Mouse (Mus musculus) monocyte, adult 5-6 weeks (primary cell): ENCODE measurements around the gene Tmem174. TPM values are rescaled to one million over a fixed set of nuclear protein-coding genes. Genes with fewer than 3 reads are reported as not detected.

Experiments
- ATAC-seq: fragments of 153-309, 156-312 bp; replicated peaks from 2 replicates; pipeline ENCODE4 v1.8.0; 2017; ENCODE audit warnings: mild to moderate bottlenecking; ENCODE audit not compliant: low TSS enrichment, insufficient number of reproducible peaks, severe bottlenecking, poor library complexity, low FRiP score
- total RNA-seq: library from RNA; stranded (forward); fragments of 200-1000, 200-491, 200-594 nt; gene quantifications from 3 replicates; pipeline ENCODE4 v1.2.3, GENCODE M21; 2017

Tmem174 gene
- total RNA-seq, result not detected in 3 replicates

DNA sequence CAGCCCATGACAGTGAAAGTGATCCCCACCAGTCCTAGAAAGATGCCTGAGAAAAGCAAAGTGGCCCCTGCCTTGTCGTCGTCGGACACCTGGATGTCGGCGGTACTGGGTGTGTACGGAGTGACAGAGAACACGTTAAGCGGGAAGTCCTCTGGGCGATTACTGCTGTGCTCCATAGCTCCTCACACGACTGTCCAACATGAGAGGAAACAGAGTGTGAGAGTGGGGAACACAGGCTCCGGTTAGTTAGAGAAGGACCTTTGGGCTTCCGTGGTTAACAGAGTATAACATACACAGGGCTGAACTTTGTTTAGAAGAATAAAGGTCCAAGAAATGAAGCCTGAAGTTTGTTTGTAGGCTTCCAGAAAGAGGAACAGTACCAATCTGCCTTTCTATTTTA lies at the start of gene Tmem174:
Gene Tmem174, minus strand, starts transcription at position 266 of the 400 bp plus-strand sequence.
- ATAC-seq, result no peak

DNA sequence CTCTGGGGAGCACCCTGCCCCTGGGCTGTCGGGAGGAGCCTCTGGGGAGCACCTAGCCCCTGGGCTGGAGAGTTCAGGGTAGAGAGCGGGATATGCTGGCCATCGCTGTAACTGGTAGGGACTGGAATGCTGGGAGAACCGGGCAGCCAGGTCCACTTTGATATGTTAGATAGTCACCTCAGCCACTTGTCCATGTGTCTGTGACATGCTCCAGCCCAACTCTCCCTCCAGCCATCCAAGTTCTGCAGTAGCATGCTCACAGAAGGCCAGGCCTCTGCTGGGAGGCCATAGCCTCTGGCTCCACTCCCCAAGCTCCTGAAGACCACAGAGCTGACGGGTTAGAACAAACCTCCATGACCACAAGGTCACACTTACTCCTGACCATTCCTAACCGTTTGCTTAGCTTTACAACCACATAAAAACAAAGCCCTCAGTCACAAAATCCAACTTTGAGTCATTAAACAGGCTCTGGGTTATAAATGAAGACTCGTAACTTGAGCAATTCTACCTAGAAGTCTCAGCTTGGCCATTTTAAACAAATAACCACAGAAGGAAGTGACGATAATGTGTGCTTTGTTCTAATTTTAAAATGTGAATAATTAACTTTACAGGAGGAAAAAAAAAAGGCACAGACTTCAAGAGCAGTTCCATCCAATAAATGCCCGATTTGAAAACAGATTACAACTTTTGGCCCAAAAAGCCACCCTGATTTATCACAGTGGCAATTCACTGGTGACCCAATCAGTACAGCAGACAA lies 47.1 kb upstream of the Tmem174 start:
- no peak for ATAC-seq

DNA sequence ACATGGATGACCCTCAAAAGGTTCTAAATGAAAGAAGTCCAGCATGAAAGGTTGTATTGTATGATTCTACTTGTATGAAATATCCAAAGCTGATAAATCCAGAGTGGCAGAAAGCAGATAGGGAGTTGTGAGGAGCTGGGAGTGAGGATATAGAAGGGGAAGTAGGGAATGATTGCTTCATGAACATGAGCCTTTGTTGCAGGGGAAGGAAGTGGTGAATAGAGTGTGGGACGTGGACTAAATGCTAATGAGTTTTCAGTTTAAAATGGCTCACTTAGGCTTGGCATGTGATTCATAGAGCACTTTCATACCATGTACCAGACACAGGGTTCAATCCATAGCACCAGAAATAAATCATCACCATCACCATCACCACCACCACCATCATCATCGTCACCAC lies 46.2 kb upstream of the Tmem174 start:
- ATAC-seq, result no peak

DNA sequence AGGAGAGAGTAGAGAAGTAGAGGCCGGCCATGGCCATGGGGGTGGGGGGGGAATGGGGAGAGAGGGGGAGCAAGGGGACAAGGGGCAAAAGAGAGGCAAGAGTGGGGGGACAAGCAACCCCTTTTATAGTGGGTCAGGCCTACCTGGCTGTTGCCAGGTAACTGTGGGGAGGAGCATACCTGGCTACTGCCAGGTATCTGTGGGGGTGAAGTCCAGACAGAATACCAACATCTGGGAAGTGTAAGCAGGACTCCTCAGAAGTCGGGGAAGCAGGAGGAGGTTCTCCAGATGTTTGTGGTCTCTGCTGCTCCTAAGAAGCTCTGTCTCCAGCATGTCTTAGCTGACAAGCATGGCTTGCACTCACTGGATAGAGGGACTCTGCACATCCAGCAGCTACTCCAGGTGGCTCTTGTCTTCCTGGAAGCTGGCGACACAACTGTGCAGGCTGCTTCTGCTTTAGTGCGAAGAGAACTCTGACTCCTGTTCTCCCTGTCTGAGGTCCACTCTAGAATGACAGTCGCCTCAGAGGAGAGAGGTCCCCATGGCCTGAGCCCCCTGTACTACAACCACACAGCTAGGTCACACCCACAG lies 43.4 kb upstream of the Tmem174 start:
- ATAC-seq, result 0 out of 2 replicates have a peak, but pooled peaks have one; percentile 10

DNA sequence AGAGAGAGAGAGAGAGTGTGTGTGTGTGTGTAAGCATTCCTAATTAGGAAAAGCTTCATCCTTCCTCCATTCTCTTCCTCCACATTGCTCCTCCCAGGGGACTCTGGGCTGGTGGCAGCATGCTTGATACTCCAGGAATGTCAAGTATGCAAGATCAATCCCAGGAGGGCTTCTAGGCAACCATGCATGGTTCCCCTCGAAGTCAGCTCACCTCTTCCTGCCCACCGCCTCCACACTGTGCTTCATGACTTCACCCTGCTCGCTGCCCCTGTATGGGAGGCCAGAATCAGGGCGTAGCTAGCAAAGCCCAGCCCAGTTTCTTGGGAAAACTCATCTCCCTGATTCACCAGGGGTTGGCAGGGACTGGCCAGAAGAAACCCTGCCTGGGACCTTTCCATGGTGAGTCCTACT lies 42.4 kb upstream of the Tmem174 start:
- ATAC-seq, result no peak

DNA sequence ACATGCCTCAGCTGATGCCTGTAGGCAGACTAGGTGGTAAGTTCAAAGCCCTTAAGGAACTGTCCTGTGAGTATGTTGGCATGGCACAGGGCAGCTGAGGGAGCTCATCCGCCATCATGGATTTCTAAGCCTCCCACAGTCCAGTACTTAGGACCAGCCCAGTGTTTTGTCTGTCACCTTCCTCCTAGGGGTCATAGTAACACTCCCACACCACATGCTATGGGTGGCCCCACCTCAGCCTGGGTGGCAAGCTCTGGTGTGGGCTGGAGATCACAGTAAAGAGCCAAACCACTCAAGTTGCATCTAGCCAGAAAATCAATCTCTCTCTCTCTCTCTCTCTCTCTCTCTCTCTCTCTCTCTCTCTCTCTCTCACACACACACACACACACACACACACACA lies 42.0 kb upstream of the Tmem174 start:
- ATAC-seq, result no peak

DNA sequence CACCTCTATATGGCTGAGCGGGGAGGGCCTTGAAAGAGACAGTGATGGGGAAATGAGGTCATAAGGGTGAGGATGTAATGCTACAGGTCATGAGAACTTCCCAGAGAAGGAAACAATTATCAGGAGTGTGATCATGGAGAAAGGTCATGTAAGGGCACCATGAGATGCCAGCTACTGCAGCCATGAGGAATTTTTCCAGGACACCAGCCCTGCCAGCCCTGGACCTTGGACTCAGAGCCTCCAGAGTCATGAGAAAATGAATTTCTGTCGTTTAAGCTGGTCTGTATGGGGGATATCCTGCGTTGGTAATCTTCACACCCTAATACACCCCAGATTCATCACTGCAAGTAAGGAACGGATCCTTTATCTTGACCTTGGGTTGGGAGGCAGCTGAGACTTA lies 36.7 kb upstream of the Tmem174 start:
- no peak for ATAC-seq

DNA sequence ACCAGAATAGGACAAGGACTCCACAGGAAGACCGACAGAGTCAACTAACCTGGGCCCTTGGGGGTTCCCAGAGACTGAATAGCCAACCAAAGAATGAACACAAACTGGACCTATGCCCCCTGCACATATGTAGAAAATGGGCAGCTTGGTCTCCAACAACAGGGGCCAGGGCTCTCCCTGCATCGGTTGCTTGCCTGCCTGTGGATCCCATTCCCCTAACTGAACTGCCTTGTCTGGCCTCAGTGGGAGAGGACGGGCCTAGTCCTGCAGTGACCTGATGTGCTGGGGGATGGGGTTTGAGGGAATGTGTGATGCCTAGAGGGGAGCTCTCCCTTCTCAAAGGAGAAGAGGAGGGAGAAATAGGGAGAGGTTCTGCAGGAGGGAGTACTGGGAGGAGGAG lies 32.1 kb upstream of the Tmem174 start:
- ATAC-seq, result no peak

DNA sequence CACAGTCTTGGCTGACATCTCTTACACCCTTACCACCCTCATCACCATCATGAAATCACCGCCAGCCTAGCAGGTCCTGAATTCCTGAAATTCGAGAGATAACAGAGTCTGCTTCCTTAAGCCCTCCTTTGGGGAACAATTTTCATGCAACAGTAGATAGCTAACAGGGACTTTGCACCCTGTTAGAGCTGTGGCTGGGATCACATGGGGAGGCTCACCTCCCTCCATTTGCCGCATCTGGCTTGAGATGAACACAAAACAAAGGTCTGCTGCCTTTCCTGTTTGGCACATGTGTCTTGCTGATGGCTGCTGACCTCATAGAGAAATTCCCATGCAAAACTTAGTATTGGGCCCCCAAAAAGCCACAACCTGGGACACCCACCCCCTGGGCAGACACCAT lies 30.1 kb upstream of the Tmem174 start:
- no peak for ATAC-seq

DNA sequence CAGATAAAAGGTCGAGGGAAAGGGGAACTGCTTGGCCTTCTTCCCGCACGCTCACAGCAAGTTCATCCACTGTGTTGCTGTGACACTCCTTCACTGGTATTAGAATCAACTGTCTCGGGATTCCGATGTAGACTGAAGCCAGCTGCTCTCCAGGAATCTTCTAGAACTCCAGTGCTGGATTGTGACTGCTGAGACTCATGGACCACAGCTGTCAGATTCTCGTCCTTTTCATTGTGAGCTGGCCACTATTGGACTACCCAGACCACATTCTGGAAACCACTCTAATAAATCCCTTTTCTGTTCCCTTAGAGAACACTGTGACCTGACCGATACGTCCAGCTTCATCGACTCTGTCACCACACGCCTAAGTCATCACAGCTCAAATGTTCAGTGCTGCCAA lies 28.0 kb upstream of the Tmem174 start:
- ATAC-seq, result no peak

DNA sequence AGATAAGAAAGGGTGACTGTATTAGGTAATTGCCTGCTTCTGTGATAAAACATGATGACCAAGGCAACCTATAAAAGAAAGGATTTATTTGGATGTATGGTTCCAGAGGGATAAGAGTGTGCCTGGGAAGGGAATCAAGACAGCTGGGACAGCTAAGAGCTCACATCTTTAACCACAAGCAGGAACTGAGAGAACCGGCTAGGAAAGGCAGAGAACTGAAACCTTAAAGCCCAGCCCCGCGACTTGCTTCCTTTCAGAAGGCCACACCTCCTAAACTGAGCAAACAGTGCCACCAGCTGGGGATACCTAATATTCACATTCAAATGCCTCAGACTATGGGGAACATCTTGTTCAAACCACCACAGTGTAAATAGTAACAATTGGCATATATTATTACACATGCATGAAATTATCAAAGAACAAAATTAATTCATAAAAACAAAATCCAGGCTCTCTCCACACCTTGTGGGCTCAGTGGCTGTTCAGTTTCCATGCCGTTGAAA lies 25.0 kb upstream of the Tmem174 start:
- ATAC-seq, result no peak

DNA sequence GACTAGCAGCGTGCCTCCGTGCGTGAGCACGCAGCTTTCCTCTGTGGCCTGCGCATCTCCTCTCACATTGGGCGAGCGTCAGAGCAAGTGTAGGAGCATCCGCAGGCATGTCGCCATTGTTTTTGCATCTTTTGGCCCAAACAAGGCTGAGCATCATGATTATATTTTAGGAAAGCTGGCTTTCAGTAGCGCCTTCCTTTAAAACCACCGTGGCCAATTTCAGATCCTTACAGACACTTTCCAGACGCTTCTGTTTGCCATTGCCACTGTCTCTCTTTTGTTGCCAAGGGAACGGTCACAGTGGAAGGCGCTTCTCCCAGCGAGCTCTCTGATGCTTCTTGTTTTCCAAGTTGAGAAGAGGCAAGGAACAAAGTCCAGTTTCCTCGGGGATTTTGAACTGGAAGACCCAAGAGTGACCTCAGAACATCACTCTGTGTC lies 18.8 kb upstream of the Tmem174 start:
- ATAC-seq, result no peak

DNA sequence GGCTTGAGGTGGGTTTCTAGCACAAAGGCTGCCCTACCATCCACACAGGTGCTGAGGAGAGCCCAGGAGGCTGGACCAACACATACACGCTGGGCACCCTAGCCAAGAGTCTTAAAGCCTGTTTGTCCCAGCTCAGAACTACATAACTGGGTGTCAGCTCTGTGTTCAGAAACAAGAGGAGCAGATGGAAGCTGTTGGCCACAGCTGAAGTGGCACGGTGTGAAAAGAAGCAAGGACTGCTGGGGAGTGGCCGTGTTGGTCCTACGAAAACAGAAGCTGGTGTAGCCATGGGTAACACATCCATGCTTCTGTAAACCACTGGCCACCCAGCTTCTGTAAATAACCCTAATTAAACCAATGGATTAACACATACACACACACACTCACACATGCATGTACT lies 18.1 kb upstream of the Tmem174 start:
- no peak for ATAC-seq

DNA sequence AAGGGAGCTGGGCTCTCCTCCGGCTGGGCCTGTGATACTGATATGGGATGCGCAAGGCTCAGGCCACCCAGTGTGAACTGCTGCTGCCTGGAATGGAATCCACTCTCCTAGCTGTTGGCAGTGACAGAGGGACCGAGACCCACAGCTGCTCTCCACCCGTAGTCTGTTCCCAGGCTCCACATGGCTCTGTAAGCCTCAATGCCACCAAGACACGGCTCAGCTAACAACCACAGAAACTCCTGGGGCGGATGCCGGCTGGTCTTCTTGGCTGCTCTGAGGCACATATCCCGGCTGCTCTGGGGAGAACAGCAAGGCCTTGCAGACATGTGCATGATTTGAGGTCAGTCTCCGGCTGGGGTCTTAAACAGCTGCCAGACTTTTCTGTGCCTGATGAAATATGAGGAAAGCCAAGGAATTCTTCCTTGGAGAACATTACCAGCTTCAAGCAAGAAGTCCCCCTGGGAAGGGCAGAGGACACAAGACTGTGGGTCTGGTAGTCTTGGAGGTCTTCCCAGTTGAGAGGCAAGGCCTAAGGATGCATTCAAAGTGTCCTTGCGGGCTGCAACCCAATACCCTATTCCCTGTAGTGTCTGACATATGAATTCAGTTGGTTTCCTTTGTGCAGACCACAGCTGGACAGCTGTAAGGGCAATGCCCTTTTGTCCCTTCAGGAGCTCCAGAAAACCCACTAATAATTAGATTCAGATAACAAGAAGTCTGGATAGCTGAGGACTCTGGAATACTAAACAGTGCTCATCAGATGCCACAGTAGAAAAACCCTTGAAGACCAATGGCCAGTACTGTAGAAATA lies 17.1 kb upstream of the Tmem174 start:
- ATAC-seq, result no peak

DNA sequence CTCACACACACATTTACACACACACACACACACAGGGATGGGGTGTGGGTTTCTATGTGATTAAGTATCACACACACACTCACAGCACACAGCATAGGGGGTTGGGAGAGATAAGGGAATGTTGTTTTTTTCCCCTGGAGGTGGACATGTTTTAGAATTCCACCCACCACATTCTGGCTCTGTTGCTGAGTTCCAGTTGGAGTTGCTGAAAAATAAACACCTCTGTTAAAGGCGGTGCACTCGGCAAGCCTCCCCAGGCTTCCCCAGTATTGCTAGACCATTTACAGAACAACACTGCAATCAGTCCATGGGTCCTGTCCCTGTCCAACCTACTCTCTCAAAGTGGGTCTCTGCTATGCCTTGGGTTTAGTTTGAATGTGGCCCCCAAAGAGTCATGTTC lies 15.0 kb upstream of the Tmem174 start:
- ATAC-seq, result no peak

DNA sequence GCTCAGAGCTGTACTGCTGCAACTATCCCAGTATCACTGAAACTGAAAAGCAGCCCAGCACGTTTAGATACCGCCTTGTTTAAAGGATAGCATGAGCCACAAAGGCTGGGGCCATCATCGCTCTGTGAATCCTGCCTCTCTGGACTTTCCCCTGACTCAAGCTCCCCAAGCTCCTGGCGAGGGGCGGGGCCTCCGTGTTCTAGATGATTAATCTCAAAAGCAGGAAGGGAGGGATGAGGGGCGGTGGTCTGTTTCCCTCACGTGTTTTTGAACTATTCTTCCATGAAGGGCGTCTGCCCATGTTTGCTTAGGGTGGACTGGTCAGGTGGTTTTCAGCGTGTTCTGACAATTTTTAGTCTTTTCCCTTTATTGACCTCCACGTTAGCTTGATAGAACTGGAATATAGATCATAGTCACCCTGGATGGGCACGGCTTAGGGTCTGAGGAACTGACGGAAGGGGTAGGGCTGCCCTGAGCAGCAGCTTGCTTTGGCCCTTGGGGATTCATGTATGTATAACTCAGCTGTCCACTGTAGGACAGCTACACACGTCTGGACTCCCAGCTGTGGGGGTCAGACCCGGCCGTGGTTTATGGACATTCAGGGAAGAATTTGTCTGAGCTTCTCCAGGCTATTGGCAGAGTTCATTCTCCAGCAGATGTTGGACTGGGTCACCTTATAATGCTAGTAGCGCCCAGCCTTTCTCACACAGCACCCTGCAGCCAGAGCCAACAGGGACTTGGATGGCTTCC lies 14.2 kb upstream of the Tmem174 start:
- no peak for ATAC-seq

DNA sequence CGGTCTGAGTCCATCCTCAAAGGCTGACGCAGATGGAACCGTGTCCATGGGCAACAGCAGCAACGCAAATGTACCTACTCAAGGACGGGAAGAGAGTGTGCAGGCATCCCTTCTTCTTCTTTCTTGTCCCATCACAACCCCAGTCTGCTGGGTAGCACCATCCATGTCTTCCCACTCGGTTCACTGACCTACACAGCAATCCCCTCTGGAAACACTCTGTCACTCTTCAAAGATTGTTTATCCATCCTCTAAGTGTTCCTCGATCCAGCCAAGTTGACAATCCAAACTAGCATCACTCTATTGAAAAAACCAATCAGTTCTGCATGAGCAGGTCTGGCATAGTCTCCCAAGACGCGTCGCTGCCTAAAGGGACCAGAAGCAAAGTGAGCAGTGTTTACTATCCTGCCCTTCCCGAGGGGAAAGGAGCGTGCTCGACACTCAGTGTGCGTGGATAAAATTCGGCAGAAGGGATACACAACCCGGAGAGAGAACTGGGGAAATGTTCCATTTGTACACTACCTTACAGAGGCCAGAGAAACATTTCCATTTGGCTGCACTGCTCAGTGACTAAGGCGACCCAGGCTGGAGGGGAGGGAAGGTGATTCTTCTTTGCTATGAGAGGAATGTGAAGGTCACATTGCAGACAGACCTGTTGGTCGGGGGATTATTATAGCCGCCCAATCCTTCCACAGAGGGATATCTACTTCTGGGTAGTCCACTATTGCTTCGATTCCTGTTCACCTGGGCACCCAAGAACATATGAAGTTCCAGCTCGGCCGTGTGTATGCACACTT lies 10.8 kb upstream of the Tmem174 start:
- no peak for ATAC-seq

DNA sequence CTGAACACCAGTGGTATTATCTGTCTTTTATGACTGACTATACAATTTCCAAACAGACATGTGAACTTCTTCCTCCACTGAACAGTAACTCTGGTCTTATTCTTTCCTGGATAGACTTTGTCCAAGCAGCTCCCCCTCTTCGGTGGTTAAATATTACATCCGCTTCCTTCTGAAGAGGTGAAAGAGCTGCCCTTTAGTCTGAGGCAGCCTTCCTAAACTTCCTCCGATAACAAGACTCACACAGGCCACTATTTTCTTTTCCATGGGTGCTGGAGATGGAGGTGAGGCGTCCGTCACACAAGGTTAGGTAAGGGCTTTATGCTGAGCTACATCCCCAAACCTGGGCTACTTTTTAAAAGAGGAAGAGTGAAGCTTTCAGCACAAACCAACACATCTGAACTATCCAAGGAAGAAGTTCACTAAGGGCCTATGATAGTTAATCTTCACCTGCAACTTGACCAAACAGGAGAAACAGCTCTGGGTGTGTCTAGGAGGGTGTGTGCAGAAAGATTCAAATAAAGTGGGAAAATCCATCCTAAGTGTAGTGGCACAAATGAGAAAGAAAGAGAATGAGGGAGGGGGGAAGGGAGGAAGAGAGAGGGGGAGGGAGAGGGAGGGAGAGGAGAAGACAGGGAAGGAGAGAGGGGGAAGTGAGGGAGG lies 1.4 kb upstream of the Tmem174 start:
- ATAC-seq, result no peak
